Mouse (Mus musculus) lung, adult 2 months (tissue): ENCODE results near the gene Apip.

Experiments
- CTCF ChIP-seq: fragments of 200-500 bp; IDR thresholded peaks from 2 replicates; pipeline ENCODE4 v1.5.1; 2011; ENCODE audit warnings: mild to moderate bottlenecking, low read length, control low read depth; ENCODE audit not compliant: insufficient read depth
- POLR2A ChIP-seq: fragments of 200-500 bp; IDR thresholded peaks from 2 replicates; pipeline ENCODE4 v1.6.1; 2011; ENCODE audit warnings: low read depth, mild to moderate bottlenecking, control low read depth, low read length, borderline replicate concordance; ENCODE audit errors: extremely low read depth

DNA sequence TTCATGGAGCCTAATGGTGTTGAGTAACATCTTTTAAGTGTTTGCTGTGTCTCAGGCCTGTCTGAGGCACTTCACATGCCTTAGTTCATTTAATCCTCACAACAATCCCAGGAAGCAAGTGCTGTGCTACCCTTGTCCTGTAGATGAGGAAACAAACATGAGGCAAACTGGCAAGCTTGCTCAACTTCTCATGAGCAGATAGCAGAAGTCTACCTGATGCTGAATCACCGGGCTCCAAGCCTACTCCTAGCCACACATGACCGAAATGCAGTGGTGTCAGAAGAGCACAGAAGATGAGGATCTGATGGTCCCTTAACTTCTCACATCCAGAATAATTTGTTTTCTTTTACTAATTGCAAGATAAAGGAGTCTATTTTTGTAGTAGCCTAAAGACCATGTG lies 56.2 kb downstream of the Apip start:
- TF ChIP-seq POLR2A (no peak), CTCF (no peak)
